Mouse (Mus musculus) forebrain, embryonic 11.5 days (tissue): ENCODE measurements around the gene Ddah2. TPM values are rescaled to one million over a fixed set of nuclear protein-coding genes. Genes with fewer than 3 reads are reported as not detected.

ENCODE experiments used
- ATAC-seq: fragments of 200-750 bp; cut with Nextera tagmentation; replicated peaks from 2 replicates; pipeline ENCODE4 v1.8.0; 2017; ENCODE audit warnings: moderate TSS enrichment; ENCODE audit not compliant: low FRiP score
- DNase-seq: peaks from one replicate; pipeline ENCODE4 v3.0.0-alpha.2; 2017; ENCODE audit warnings: low spot score
- H3K27ac ChIP-seq: fragments of 300-500 bp; sonication (generic); 2 replicates; pipeline ENCODE4 v1.5.1; 2014; ENCODE audit warnings: low read depth, low read length
- H3K27me3 ChIP-seq: fragments of 300-500 bp; sonication (generic); 2 replicates; pipeline ENCODE4 v1.6.1; 2014; ENCODE audit warnings: mild to moderate bottlenecking, low read length, mixed read lengths; ENCODE audit not compliant: control insufficient read depth, insufficient read depth
- H3K36me3 ChIP-seq: fragments of 300-500 bp; sonication (generic); 2 replicates; pipeline ENCODE4 v1.6.1; 2014; ENCODE audit warnings: mild to moderate bottlenecking, low read length, moderate library complexity, mixed read lengths; ENCODE audit not compliant: control insufficient read depth, insufficient read depth
- H3K4me1 ChIP-seq: fragments of 300-500 bp; sonication (generic); replicated peaks from 2 replicates; pipeline ENCODE4 v1.6.1; 2014; ENCODE audit warnings: low read length, mixed read lengths; ENCODE audit not compliant: control insufficient read depth, insufficient read depth
- H3K4me2 ChIP-seq: fragments of 300-500 bp; sonication (generic); 2 replicates; pipeline ENCODE4 v1.6.1; 2014; ENCODE audit warnings: low read depth, mild to moderate bottlenecking, low read length, moderate library complexity, mixed read lengths; ENCODE audit not compliant: severe bottlenecking
- H3K4me3 ChIP-seq: fragments of 300-500 bp; sonication (generic); 2 replicates; pipeline ENCODE4 v1.5.1; 2014; ENCODE audit warnings: low read depth, low read length
- H3K9ac ChIP-seq: fragments of 300-500 bp; sonication (generic); 2 replicates; pipeline ENCODE4 v1.6.1; 2014; ENCODE audit warnings: low read length
- H3K9me3 ChIP-seq: fragments of 300-500 bp; sonication (generic); 2 replicates; pipeline ENCODE4 v1.6.1; 2016; ENCODE audit warnings: low read length, mixed read lengths; ENCODE audit not compliant: control insufficient read depth
- WGBS: fragments of 180-500 bp; shearing (Covaris S2); extraction: QIAGEN DNeasy Blood & Tissue Kit; methylation state at CpG from one replicate; pipeline ENCODE4 v1.1.7; 2014; 5-methylcytosine and 5-hydroxymethylcytosine counted together
- polyA plus RNA-seq: library from polyadenylated mRNA; unstranded; fragments of >200 nt; fragmentation: Nextera tagmentation; extraction: Ambion mirVana; gene quantifications from 2 replicates; pipeline ENCODE4 v1.2.1, GENCODE M21; 2014

The Ddah2 gene
- polyA plus RNA-seq, 1 experiment from 2014 or later: 489 TPM

DNA sequence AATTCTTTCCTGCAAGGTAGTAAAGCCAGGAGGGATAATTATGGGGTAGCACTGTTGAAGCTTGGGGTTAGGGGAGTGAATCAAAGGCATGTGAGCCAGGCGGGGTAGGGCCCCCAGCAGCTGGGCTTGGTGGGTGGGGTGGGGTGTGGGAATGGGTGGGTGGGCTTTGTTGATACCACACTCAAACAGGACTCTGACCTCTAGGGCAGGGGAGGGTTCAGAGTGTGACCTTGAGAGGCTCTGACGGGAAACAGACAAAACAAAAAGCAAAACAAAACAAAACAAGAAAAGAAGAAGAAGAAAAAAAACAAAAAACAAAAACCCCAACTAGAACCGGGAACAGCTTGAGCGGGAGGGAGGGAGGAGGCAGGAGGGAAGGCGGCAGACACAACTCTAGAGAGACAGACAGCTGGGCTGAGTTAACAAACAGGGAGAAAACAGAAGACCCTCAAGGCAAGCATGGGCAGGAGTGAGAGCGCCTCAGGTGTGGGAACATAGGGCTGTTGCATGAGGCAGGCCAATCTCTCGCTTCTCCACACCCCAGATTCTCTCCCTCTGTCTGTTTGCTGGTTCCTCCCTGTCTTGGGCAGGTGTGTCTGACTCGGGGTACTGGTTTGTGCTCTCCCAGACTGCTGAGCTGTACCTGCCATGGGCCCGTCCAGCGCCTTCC is 17.8 kb downstream of the Ddah2 start, which contains the start of gene Ly6g6e:
Gene Ly6g6e (plus strand): TSS at position 396 of the 670 bp plus-strand sequence.
- WGBS: 22% methylated on average over 10 of the region's 10 CpGs
- H3K9me3 ChIP-seq: no peaks in the 10 kb centered on the region
- no peaks in the 10 kb centered on the region for H3K27me3 ChIP-seq
- no peak within 1 kb of the TSS for H3K4me3 ChIP-seq
- H3K4me1 ChIP-seq: peaks cover 11% of the 10 kb centered on the region; the same call in 1 of the 2 replicates
- H3K9ac ChIP-seq: peak within 1 kb of the TSS; percentile 45
- ATAC-seq (no peak), DNase-seq (no peak)
- no peak within 1 kb of the TSS for H3K27ac ChIP-seq
- H3K36me3 ChIP-seq: no peaks in the 10 kb centered on the region
- peak within 1 kb of the TSS; percentile 41 for H3K4me2 ChIP-seq

DNA sequence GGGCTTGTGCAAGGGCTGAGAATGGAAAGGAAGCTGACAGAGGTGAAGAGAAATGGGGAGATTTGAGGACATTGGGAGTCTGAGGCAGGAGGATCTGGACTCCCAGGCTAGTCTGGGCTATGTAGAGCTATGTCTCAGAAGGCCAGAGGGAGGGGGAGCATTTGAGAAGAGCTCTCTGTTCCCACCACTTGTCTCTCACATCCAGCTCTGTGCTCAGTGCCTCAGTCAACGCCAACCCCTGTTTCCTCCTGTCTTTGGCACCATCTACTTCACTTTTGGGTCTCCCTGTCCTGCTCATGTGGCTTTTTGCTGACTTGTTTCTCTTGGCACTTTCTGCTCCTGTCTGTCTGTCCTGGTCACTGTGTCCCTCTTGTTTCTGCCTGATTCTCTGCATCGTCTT is 18.4 kb downstream of the Ddah2 start:
- Histone ChIP-seq H3K36me3 (no peaks in the 10 kb centered on the region), H3K4me1 (peaks cover 11% of the 10 kb centered on the region; the same call in 1 of the 2 replicates), H3K27ac (no peak overlapping the region), H3K9ac (peak overlapping the region; percentile 45), H3K4me3 (no peak overlapping the region), H3K27me3 (no peaks in the 10 kb centered on the region), H3K9me3 (no peaks in the 10 kb centered on the region), H3K4me2 (peak overlapping the region; percentile 41)
- no peak for ATAC-seq
- DNase-seq: no peak
- WGBS: 54% methylated on average over 2 of the region's 2 CpGs

DNA sequence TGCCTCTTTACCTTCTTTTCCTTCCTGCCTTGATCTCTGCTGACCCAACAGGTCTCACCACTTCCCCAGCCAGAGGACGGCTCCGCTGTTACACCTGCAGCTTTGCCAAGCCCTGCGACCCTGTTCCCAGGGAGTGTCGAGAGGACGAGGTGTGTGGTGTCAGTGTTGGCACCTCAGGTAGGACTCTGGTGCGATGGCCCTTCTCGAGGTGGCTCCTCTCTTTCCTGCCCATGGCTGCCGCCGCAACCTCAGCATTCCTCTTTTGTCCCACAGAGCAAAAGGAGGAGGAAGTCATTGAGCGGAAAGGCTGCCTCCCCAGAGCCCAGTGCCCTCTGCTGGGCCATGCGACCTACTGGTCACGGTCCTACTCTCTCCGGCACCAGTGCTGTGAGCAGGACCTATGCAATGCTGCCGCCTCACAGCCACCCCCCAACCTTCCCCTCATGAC is 19.0 kb downstream of the Ddah2 start, which contains the start of gene Ly6g6d:
Gene Ly6g6d (minus strand): TSS at position 280 of the 448 bp plus-strand sequence.
- 8% methylated on average over 14 of the region's 14 CpGs for WGBS
- DNase-seq (no peak), ATAC-seq (0 out of 2 replicates have a peak, but pooled peaks have one; percentile 51)
- H3K27ac ChIP-seq: no peak within 1 kb of the TSS
- no peaks in the 10 kb centered on the region for H3K9me3 ChIP-seq
- H3K4me3 ChIP-seq: no peak within 1 kb of the TSS
- H3K4me2 ChIP-seq: peak within 1 kb of the TSS; percentile 41
- peak within 1 kb of the TSS; percentile 45 for H3K9ac ChIP-seq
- no peaks in the 10 kb centered on the region for H3K36me3 ChIP-seq
- no peaks in the 10 kb centered on the region for H3K27me3 ChIP-seq
- peaks cover 11% of the 10 kb centered on the region; the same call in 1 of the 2 replicates for H3K4me1 ChIP-seq

DNA sequence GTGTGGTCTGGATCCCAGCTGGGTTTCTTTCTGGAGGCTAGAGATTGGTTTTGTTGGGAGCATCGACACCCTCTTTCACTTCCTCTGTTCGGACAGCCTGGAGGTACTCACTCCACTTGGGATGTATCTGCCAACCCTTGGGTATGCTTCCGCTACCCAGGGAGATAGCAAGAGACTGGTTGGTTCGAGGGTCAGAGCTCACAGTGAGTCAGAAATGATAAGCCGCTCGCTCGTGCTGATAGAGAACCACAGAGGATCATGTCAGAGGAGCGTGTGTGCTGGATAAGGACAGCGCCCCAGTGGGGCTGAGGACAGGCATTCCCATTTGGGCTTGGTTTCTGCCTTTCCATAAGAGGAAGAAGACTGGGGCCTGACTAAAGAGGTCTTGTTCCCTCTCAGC is 20.9 kb downstream of the Ddah2 start:
- H3K4me3 ChIP-seq: no peak overlapping the region
- 71% methylated on average over 9 of the region's 9 CpGs for WGBS
- ATAC-seq: no peak
- H3K4me2 ChIP-seq: no peak overlapping the region
- H3K27me3 ChIP-seq: no peaks in the 10 kb centered on the region
- H3K9me3 ChIP-seq: no peaks in the 10 kb centered on the region
- H3K4me1 ChIP-seq: peaks cover 11% of the 10 kb centered on the region; the same call in 1 of the 2 replicates
- no peak overlapping the region for H3K9ac ChIP-seq
- no peak for DNase-seq
- H3K27ac ChIP-seq: no peak overlapping the region
- H3K36me3 ChIP-seq: no peaks in the 10 kb centered on the region

DNA sequence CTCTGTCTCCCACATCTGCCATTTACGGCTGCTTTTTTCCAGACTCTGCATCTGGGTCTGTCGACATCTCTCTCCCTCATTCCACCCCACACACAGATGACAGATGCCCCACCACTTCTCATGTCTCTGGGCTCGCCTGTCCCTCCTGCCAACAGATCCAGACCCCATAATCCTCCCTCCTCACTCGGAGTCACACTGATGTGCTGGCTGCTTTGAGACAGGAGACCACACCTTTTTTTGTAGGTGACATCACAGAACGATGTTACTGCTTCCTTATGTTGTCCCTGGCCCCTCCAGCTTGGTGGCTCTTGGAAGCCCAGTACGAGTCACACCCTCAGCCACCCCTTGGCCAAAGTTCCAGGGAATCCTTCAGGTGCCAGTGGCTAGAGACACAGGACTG is 21.4 kb downstream of the Ddah2 start:
- WGBS: 66% methylated on average over 6 of the region's 6 CpGs
- Histone ChIP-seq H3K4me3 (no peak overlapping the region), H3K27ac (no peak overlapping the region), H3K4me1 (peaks cover 11% of the 10 kb centered on the region; the same call in 1 of the 2 replicates), H3K36me3 (no peaks in the 10 kb centered on the region), H3K27me3 (no peaks in the 10 kb centered on the region), H3K4me2 (no peak overlapping the region), H3K9ac (no peak overlapping the region), H3K9me3 (no peaks in the 10 kb centered on the region)
- ATAC-seq (no peak), DNase-seq (no peak)

DNA sequence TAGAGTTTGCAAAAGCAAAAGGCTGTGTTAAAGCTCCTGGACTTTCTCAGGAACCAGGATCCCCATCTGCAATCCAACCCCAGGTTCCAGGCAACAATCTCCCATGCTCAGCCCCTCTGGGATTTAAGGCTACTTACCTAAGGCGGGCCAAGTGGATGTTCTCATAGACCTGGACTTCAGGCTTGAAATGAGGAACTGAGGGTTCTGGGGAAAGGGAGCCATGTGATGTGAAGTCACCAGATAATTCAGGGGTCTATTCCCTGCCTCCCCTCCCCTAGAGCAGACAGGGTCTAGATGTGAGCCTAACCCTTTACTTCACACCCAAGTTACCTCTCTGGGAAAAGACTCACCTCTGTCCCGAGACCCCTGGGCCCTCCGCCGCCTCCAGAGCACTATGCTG is 21.9 kb downstream of the Ddah2 start:
- H3K4me2 ChIP-seq: no peak overlapping the region
- H3K27me3 ChIP-seq: no peaks in the 10 kb centered on the region
- ATAC-seq (no peak), DNase-seq (no peak)
- no peaks in the 10 kb centered on the region for H3K9me3 ChIP-seq
- WGBS: 74% methylated on average over 4 of the region's 4 CpGs
- H3K36me3 ChIP-seq: no peaks in the 10 kb centered on the region
- H3K9ac ChIP-seq: no peak overlapping the region
- no peak overlapping the region for H3K27ac ChIP-seq
- H3K4me1 ChIP-seq: peaks cover 11% of the 10 kb centered on the region; the same call in 1 of the 2 replicates
- no peak overlapping the region for H3K4me3 ChIP-seq

DNA sequence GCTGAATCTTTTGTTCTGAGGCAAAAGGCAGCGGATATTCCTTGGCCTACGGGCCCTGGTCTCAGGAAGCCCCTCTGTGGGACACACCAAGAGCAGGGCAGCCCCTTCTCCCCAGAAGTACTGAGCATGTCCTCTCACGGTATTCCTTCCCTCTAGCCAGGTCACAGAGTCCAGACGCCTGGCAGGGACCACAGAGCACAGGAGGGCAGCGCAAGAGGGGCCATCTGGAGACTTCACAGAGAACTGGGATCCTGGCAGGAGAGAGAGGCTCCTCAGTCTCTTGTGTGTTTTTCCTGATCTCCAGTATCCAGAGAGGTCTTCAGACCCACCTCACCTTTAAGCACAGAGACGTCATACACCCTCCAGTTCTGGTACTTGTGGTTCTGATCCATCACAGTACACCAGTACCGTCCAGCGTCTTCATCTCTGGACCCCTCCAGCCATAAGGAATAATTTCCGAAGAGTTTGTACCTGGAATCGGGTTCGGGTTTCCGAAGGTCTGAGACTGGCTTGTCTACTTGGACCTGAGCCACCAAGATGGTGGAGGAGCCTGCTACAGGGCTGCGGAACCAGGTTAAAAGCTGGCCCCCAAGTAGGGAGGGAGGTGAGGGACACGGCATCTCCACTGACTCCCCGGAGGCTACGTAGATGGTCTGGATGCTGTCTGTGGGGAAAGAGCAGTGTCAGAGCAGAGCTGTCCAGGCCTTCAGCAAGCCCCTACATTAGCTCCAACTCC is 24.2 kb downstream of the Ddah2 start:
- no peak overlapping the region for H3K9ac ChIP-seq
- WGBS: 86% methylated on average over 16 of the region's 16 CpGs
- no peaks in the 10 kb centered on the region for H3K36me3 ChIP-seq
- H3K9me3 ChIP-seq: no peaks in the 10 kb centered on the region
- no peak overlapping the region for H3K27ac ChIP-seq
- H3K4me2 ChIP-seq: no peak overlapping the region
- no peaks in the 10 kb centered on the region for H3K27me3 ChIP-seq
- no peak for ATAC-seq
- H3K4me3 ChIP-seq: no peak overlapping the region
- no peak for DNase-seq
- no peaks in the 10 kb centered on the region for H3K4me1 ChIP-seq

DNA sequence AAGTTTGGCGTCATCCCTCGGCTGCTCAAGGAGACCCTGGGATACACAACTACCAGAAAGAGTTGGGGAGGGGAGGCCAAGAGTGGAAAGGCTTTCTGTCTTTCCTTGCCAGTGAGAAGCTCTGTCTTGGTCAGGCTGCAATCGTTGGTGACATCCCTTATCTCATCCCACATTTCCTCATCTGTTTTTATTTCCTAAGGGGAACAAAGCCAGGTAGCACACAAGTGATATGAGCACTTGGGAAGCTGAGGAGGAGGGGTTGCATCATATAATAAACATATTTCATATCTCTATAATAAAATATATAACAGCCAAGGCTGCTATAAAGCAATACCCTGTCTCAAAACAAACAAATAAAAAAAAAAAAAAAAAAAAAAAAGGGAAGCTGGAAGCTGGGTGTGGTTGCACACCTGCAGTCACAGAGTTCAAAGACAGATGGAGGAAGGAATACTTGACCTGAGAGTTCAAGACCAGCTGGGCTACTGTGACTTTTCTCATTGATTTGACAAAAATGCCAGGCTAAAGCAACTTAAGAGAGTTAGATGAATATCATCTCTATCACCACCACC is 25.2 kb downstream of the Ddah2 start:
- no peaks in the 10 kb centered on the region for H3K4me1 ChIP-seq
- no peaks in the 10 kb centered on the region for H3K27me3 ChIP-seq
- H3K36me3 ChIP-seq: no peaks in the 10 kb centered on the region
- H3K4me2 ChIP-seq: no peak overlapping the region
- H3K9me3 ChIP-seq: no peaks in the 10 kb centered on the region
- H3K27ac ChIP-seq: no peak overlapping the region
- H3K4me3 ChIP-seq: no peak overlapping the region
- ATAC-seq: no peak
- no peak overlapping the region for H3K9ac ChIP-seq
- DNase-seq: no peak
- 90% methylated on average over 3 of the region's 3 CpGs for WGBS
